Mouse (Mus musculus) mesoderm, embryonic 11.5 days (tissue): ENCODE measurements around the gene Morn2.

Source experiments
- DNase-seq: peaks from one replicate; pipeline ENCODE4 v3.0.0-alpha.2; 2012; ENCODE audit warnings: low read depth, low spot score

Gene Morn2

DNA sequence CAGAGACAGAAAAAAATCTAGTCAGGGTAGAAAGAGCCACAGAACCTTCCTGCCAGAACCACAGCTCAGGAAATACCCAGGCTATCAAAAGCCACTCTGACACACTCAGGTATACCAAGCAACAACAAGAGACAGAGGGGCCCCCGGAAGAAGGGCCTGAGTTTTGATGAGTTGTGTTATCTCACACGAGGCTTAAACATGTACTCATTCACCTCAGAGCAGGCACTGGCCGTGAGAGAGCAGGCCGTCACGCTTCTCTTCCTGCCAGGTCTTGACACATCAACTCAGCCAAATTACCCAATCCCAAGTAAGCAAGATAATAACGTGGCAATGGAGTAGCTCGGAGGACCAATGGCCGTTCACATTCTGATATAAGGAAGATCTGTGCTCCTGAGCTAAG is 33.7 kb downstream of the Morn2 start:
- DNase-seq = no peak

GRCm38 (mm10) chr17:80324521-80324920 is 34.5 kb downstream of the Morn2 start:
- DNase-seq = no peak

GRCm38 (mm10) chr17:80325456-80325855 is 35.5 kb downstream of the Morn2 start:
- no peak for DNase-seq

DNA sequence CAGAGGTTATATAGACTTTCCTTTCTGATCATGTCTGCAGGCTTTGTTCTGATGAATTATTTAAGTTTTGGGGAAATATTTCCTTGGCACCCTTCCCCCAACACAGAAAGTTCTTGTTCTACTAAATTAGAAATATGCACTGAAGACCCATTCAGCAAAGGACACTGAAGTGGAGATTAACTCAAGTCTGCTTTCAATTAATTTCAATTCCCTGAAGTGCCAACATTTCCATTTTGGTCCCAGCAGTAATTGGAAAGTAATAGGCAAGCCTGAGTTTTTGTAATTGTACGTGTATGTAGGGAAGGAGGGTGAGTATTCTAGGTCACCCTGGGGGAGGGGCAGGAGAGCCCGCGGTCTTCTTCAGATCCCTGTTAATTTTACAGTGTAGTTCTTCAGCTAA is 36.4 kb downstream of the Morn2 start:
- no peak for DNase-seq

DNA sequence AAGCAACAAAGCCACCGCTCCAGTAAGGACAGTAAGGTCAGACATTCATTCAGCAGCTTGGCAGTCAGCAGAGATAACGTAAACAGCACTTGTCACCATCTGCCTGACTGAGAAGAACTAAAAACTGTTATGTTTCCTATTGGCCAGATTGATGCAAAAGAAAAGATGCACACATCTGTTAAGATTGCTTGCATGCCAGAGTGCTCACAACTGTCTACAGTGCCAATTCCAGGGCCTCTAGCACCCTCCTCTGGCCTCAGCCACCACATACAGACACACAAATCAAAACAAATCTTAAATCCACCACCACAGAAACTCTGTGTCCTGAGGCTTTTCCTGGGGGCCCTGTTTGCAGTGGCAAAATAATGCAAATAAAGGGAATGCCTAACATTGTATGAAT is 42.4 kb downstream of the Morn2 start:
- no peak for DNase-seq

GRCm38 (mm10) chr17:80345277-80345676 is 55.3 kb downstream of the Morn2 start:
- no peak for DNase-seq

DNA sequence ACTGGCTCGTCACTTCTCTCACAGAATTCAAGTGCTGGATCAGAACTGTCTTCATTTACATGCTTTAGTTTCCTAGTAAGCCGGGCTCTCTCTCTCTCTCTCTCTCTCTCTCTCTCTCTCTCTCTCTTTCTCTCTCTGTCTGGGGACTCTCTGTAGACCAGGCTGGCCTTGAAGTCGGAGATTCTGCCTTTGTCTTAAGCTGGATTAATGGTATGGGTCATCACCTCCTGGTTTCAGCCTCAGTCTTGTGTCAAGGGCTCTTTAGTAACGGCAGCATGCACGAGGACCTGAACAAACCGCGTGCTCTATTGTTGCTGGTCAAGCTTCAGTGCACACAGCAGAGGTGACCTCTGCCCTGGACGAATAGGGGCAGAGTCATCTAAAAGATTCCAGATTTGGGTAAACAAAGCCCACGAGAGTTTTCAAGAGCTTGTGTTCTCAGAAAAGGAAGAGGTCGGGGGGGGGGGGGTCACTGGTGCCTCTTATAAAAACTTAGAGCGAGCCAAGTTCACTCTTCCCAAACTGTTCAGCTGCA is 56.7 kb downstream of the Morn2 start:
- DNase-seq = peak; percentile 21
